Mouse (Mus musculus): Measurements from ENCODE around the gene Traf3. TPM values are rescaled to one million over a fixed set of nuclear protein-coding genes. Genes with fewer than 3 reads are reported as not detected.

Gene Traf3
- polyA plus RNA-seq, 1 experiment from 2014 or later, result 10.1 TPM

DNA sequence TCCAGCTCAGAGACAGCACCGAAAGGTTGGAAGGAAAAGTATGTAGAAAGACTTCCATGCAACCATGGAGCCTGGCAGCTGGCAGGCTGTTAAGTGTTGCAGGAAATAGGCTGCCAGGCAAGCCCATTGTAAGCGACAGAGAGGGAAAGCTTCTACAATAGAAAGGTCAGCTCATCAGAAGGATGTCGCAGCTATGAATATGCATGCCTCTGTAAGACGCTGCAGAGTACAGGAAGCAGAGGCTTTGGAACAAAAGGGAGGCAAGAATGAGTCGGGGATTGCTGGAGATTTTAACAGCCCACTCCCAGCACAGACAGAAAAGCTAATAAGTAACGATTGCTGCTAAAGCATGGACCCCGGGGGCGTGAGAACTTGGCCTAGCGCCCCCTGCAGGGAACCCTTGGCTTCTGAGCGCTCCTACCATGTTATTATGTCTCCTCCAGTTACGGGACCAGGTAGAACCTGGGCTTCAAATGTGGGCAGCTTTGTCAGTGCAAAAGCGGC is 23.1 kb upstream of the Traf3 start:
- peak overlapping the region; percentile 59 for H3K27ac ChIP-seq
- no peaks in the 10 kb centered on the region; the same call in 1 of the 2 replicates for H3K9me3 ChIP-seq (replicated peaks)
- no peak overlapping the region for H3K9ac ChIP-seq
- peaks cover 30% of the 10 kb centered on the region for H3K4me1 ChIP-seq
- 0 out of 2 replicates have a peak, but pooled peaks have one; percentile 5 for ATAC-seq (replicated peaks; ENCODE audit: low FRiP score)
- H3K27me3 ChIP-seq, result no peaks in the 10 kb centered on the region
- 25% methylated on average over 12 of the region's 12 CpGs for WGBS
- peak overlapping the region; percentile 38 for H3K4me2 ChIP-seq
- H3K36me3 ChIP-seq, result no peaks in the 10 kb centered on the region
- H3K4me3 ChIP-seq (replicated peaks), result no peak overlapping the region

DNA sequence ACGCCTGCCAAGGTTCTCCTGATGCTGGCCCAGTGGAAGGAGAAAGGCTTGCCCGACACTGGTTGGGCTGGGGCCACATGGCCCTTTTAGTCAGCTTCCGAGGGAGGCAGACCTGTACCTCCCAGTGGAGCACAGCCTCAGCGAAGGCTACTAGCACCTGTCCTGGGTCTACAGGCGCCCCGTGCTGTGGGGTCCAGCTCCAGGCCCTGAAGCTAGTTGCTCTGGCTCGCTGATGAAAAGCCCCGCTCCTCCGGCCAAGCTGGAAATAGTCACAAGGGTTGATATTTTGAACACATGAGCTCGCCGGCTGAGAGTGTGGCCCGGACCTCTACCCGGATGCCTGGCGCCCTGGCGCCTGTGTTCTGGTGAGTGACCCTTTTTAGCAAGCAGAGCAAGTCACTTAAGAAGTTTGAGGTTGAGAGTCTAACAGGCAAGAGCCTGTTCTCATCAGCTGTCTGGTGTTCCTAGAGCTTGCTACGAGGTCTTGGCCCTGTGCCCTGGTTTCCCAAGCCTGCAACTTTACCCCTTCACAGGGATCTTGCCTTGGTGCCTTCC is 22.6 kb upstream of the Traf3 start:
- WGBS, result 70% methylated on average over 16 of the region's 16 CpGs
- no peaks in the 10 kb centered on the region; the same call in 1 of the 2 replicates for H3K9me3 ChIP-seq (replicated peaks)
- H3K9ac ChIP-seq, result no peak overlapping the region
- peak overlapping the region; percentile 59 for H3K27ac ChIP-seq
- no peaks in the 10 kb centered on the region for H3K36me3 ChIP-seq
- no peaks in the 10 kb centered on the region for H3K27me3 ChIP-seq
- 0 out of 2 replicates have a peak, but pooled peaks have one; percentile 35 for ATAC-seq (replicated peaks; ENCODE audit: low FRiP score)
- peak overlapping the region; percentile 38 for H3K4me2 ChIP-seq
- H3K4me1 ChIP-seq, result peaks cover 30% of the 10 kb centered on the region
- no peak overlapping the region for H3K4me3 ChIP-seq (replicated peaks)

DNA sequence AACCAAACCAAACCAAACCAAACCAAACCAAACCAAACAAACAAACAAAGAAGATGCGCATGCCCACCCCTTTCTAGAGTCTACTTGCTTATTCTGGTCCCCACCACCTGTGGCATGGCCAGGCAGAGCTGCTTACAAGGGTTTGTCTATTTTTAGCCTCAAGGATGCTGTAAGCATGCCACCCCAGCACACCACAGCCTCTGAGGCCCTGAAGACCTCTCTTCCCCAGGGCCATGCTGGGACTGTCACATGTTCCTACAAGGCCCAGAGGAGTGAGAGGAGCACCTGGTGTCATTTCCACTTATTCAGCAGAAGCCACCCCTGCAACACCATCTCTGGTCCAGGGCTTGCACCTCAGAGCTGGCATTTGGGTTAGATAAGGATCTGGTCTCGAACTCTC is 21.6 kb upstream of the Traf3 start:
- H3K27ac ChIP-seq, result no peak overlapping the region
- no peaks in the 10 kb centered on the region for H3K36me3 ChIP-seq
- no peak for ATAC-seq (replicated peaks; ENCODE audit: low FRiP score)
- no peak overlapping the region for H3K4me2 ChIP-seq
- no peak overlapping the region for H3K9ac ChIP-seq
- H3K27me3 ChIP-seq, result no peaks in the 10 kb centered on the region
- 98% methylated on average over 2 of the region's 2 CpGs for WGBS
- H3K4me3 ChIP-seq (replicated peaks), result no peak overlapping the region
- no peaks in the 10 kb centered on the region for H3K9me3 ChIP-seq (replicated peaks)
- H3K4me1 ChIP-seq, result peaks cover 31% of the 10 kb centered on the region

DNA sequence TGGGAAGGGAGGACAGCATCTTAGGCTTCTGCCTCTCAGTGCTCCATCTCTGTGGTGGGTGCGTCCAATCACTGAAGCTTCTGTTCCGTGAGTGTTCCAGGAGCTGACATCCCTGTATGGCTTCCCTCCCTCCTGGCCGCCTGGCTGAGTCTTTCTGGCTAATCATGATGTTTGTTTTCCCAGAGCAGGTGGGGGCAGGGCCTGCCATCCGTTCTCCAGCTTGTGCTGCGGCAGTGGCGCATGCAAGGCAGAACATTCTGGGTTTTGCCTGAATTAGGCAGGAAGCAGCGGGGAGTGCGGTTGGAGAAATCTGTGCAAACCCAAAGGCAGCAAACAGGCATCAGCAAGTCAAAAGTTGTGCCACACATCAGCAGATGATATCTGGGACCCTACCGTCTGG is 20.9 kb upstream of the Traf3 start:
- Histone ChIP-seq H3K27ac (0 out of 2 replicates have a peak overlapping the region, but pooled peaks have one; percentile 19), H3K4me2 (no peak overlapping the region), H3K4me1 (peaks cover 36% of the 10 kb centered on the region), H3K9ac (no peak overlapping the region), H3K9me3 (replicated peaks) (no peaks in the 10 kb centered on the region), H3K36me3 (no peaks in the 10 kb centered on the region), H3K4me3 (replicated peaks) (no peak overlapping the region), H3K27me3 (no peaks in the 10 kb centered on the region)
- ATAC-seq (replicated peaks; ENCODE audit: low FRiP score), result 0 out of 2 replicates have a peak, but pooled peaks have one; percentile 20
- 31% methylated on average over 9 of the region's 9 CpGs for WGBS

DNA sequence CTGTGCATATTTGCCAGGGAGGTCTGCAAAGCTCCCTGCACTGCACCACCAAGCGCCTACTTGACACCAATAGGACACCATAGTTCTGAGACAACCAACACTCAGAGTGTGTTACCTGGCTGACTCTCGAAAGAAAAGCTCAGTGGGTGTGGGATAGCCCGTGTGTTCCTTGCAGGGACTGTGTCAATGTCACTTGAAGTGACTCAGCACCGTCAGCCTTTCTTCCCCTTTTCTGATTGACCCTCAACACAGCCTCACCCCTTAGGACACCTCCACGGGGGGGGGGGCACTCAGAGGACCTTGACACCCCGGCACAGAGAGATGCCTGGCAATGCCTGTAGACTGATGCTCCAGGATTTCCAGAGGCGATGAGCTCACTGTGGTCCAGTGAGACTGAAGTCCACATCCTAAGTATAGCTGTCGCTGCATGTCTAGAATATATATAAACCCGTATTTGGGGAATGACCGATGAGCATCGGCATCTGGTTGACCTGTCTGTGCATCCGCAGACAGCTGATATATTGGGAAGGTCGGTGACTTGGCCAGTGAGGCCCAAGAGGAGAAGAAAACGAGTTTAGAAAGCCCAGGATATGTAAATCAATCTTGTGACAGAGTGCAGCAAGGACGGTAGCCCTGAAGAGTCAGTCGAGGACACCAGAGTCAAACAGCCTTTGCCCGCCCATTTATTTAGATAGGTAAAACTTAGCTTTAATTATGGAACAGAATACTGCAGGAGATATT is 16.5 kb upstream of the Traf3 start:
- H3K9me3 ChIP-seq (replicated peaks), result no peaks in the 10 kb centered on the region
- no peak overlapping the region for H3K27ac ChIP-seq
- H3K4me1 ChIP-seq, result peaks cover 19% of the 10 kb centered on the region
- no peak overlapping the region for H3K9ac ChIP-seq
- H3K27me3 ChIP-seq, result no peaks in the 10 kb centered on the region
- no peak overlapping the region for H3K4me3 ChIP-seq (replicated peaks)
- 55% methylated on average over 17 of the region's 17 CpGs for WGBS
- ATAC-seq (replicated peaks; ENCODE audit: low FRiP score), result no peak
- H3K36me3 ChIP-seq, result no peaks in the 10 kb centered on the region
- 0 out of 2 replicates have a peak overlapping the region, but pooled peaks have one; percentile 20 for H3K4me2 ChIP-seq

DNA sequence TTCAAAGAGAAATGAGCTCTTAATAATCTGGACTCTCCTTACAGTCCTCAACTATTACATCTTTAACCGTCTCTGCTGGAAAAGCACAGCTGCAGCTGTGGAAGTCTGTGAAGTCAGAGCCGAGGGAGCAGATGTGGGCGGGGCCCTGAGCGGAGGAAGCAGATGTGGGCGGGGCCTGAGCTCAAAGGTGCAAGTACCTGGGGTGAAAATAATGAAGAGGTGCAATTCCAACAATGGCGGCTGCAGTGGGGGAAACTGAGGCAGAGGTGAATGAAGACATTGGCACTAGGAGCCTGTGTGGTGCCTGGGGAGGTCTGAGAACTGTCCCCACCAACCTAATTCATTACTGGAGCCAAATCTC is 16.0 kb upstream of the Traf3 start:
- Histone ChIP-seq H3K4me3 (replicated peaks) (no peak overlapping the region), H3K4me1 (peaks cover 14% of the 10 kb centered on the region), H3K27me3 (no peaks in the 10 kb centered on the region), H3K9ac (no peak overlapping the region), H3K27ac (no peak overlapping the region), H3K9me3 (replicated peaks) (no peaks in the 10 kb centered on the region), H3K4me2 (0 out of 2 replicates have a peak overlapping the region, but pooled peaks have one; percentile 20), H3K36me3 (no peaks in the 10 kb centered on the region)
- WGBS, result 5% methylated on average over 6 of the region's 6 CpGs
- ATAC-seq (replicated peaks; ENCODE audit: low FRiP score), result no peak

DNA sequence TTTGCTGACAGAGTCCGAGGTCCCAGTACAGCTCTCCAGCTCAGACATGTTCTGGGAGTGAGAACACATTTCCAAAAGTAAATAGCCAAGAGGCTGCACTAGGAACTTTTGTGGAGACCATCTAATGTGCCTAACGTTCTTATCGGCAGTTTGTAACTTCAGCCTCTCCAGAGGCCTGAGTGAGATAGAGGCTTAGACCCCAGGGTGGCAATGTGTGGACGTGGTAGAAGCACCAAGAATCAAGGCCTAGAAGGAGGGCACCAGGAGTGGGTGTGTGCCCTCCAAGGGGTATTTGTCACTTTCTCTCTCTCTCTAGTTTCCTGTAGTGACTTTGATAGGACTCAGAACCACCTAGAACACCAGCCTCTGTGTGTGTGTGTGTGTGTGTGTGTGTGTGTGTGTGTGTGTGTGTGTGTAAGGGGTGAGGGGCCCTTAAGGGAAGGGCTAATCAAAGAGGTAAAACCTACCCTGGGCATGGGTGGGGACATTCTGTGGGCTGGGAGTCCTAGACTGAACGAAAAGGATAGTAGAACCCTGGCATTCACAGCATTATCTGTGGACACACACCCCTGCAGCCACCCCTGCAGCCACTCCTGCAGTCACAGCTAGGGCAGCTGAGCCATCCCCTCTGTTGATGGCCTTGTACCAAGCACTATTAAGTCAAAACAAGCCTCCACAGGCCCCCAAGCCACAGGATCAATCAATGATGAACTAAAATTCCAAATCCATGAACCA is 14.6 kb upstream of the Traf3 start:
- no peak for ATAC-seq (replicated peaks; ENCODE audit: low FRiP score)
- peaks cover 6% of the 10 kb centered on the region for H3K4me1 ChIP-seq
- H3K27ac ChIP-seq, result no peak overlapping the region
- WGBS, result 84% methylated on average over 5 of the region's 5 CpGs
- no peak overlapping the region for H3K9ac ChIP-seq
- H3K4me2 ChIP-seq, result no peak overlapping the region
- no peaks in the 10 kb centered on the region for H3K9me3 ChIP-seq (replicated peaks)
- no peak overlapping the region for H3K4me3 ChIP-seq (replicated peaks)
- no peaks in the 10 kb centered on the region for H3K36me3 ChIP-seq
- H3K27me3 ChIP-seq, result no peaks in the 10 kb centered on the region

DNA sequence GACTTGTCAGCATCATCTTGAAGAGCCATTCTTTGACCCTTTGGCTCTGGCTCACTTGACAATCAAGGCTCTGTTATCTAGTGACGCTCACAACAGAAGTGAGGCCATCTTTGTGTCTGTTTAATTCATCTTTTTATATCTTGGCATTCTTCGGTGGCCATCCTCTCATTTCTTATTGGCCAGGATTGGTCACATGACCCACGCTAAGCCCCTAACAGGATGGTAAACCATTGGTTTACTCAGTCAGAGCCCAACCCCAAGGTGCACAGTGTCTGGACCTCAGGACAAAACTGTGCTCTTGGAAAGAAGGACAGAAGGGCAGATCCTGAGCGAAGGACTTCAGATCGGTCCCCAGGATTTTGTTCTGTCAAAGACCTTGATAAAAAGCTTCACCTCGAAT is 13.6 kb upstream of the Traf3 start:
- H3K27ac ChIP-seq, result no peak overlapping the region
- H3K9me3 ChIP-seq (replicated peaks), result no peaks in the 10 kb centered on the region
- no peaks in the 10 kb centered on the region for H3K27me3 ChIP-seq
- no peak overlapping the region for H3K9ac ChIP-seq
- H3K36me3 ChIP-seq, result no peaks in the 10 kb centered on the region
- no peak for ATAC-seq (replicated peaks; ENCODE audit: low FRiP score)
- H3K4me1 ChIP-seq, result peaks cover 6% of the 10 kb centered on the region
- no peak overlapping the region for H3K4me3 ChIP-seq (replicated peaks)
- no peak overlapping the region for H3K4me2 ChIP-seq
- WGBS, result 91% methylated on average over 6 of the region's 6 CpGs

DNA sequence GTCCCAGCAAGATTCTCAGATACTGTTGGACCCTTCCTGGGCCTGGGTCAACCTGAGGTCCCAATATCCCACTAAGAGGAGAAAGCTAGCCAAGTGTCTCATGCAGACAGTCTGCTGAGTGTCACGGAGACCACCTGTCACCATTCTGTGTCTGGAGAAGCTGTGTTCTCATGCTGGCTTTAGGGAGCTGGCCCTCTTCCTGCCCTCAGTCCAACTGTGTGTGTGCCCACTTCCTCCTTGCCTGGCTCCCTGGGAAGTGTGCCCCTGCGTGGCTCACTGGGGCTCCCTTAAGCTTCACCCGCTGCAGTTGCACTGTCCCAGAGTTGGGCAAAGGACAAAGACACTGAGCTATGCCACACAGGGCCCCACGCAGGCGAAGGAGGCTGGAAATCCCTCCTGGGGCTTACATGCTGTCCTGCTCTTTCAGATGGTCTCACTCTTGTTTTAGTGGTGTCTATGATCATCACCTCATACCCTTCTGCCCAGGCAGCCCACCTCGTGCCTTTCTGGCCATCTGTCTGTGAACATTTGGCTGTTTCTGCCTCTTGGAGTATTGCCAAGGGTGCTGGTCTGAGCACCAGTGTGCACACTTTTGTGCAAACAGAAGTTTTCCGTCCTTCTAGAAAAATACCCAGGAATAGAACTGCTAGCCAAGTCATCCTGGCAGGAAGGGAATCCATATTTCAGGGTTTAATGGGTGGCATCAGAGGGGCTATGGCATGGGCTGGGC is 13.0 kb upstream of the Traf3 start:
- no peak for ATAC-seq (replicated peaks; ENCODE audit: low FRiP score)
- peaks cover 6% of the 10 kb centered on the region for H3K4me1 ChIP-seq
- WGBS, result 71% methylated on average over 7 of the region's 7 CpGs

DNA sequence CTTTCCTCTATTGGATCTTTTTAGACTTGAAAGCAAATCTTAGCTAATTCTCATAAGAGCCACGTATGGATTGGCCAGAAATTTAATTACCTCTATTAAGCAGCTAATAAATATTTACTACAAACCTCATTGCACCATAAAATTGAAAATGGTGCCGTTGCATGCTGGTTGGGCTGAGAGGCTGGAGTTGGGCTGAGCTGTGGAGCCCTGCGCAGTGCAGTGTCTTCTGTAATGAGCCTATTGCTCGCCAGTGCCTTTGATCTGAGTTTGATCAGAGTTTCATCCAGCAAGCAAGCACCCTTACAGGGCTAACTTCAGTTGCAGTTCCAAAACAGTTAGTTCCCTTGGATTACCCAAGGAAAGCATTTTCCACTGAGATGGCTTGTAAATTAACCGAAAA is 12.2 kb upstream of the Traf3 start:
- Histone ChIP-seq H3K9me3 (replicated peaks) (no peaks in the 10 kb centered on the region), H3K27ac (no peak overlapping the region), H3K4me3 (replicated peaks) (no peak overlapping the region), H3K9ac (no peak overlapping the region), H3K4me2 (no peak overlapping the region), H3K4me1 (peaks cover 6% of the 10 kb centered on the region), H3K36me3 (no peaks in the 10 kb centered on the region), H3K27me3 (no peaks in the 10 kb centered on the region)
- WGBS, result 38% methylated on average over 5 of the region's 5 CpGs
- no peak for ATAC-seq (replicated peaks; ENCODE audit: low FRiP score)

More for the DNA sequence above, 13.0 kb upstream of the Traf3 start:
- no peak overlapping the region for H3K9ac ChIP-seq
- H3K4me2 ChIP-seq, result no peak overlapping the region
- H3K4me3 ChIP-seq (replicated peaks), result no peak overlapping the region
- H3K27me3 ChIP-seq, result no peaks in the 10 kb centered on the region
- H3K9me3 ChIP-seq (replicated peaks), result no peaks in the 10 kb centered on the region
- no peaks in the 10 kb centered on the region for H3K36me3 ChIP-seq
- H3K27ac ChIP-seq, result no peak overlapping the region

DNA sequence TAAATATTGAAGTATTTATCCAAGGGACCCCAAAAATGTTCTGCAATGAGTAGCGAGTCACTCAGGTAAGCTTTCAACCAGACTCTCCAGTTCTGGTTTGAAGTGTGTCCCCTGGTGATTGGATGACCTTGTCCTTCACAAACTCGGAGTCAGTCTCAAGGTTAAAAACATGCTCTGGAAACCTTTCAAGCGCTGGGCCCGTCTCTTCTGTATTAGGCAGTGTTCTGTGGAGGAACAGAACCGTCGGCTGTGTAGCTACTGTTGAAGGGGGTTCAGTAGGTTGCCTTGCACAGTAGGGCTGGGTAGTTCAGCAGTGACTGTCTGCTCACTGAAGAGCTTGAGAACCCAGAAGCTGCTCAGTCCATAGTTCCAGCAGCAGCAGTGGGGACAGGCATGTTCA is 11.5 kb upstream of the Traf3 start:
- no peak overlapping the region for H3K27ac ChIP-seq
- peaks cover 6% of the 10 kb centered on the region for H3K4me1 ChIP-seq
- WGBS, result 88% methylated on average over 6 of the region's 6 CpGs
- H3K9ac ChIP-seq, result no peak overlapping the region
- no peaks in the 10 kb centered on the region for H3K36me3 ChIP-seq
- no peak overlapping the region for H3K4me3 ChIP-seq (replicated peaks)
- H3K4me2 ChIP-seq, result no peak overlapping the region
- H3K27me3 ChIP-seq, result no peaks in the 10 kb centered on the region
- H3K9me3 ChIP-seq (replicated peaks), result no peaks in the 10 kb centered on the region
- ATAC-seq (replicated peaks; ENCODE audit: low FRiP score), result no peak

All from kidney, embryonic 15.5 days (tissue).